Comparison of ENCODE assay signal across 18 mouse cellular contexts in genomic region chr7:130819624-130820023, GRCm38 (mm10). TPM values are rescaled to one million over a fixed set of nuclear protein-coding genes. Genes with fewer than 3 reads are reported as not detected.
DNase-seq lines count a peak whose midpoint lies in the region; ATAC-seq and TF ChIP-seq lines count a peak whose summit lies in the region.
"Had no signal": no experiment of that assay in that cellular context is flagged by ENCODE, and none has a peak within 500 bp of the region (broad histone marks: within the 10 kb centered on the region; RNA-seq: fewer than 3 reads in every experiment).

No protein-coding gene starts in this region.

- no peak for TF ChIP-seq CTCF in left cerebral cortex, adult 2 months (IDR thresholded peaks at IDR 0.05)
- no peak for TF ChIP-seq CTCF in Patski (IDR thresholded peaks at IDR 0.05)

- H3K9ac ChIP-seq in forebrain, embryonic 14.5 days (ENCODE audit: low read length), result no peak overlapping the region
- no peak overlapping the region for H3K9ac ChIP-seq in forebrain, embryonic 16.5 days (replicated peaks; ENCODE audit: low read depth, low read length)
- H3K9ac ChIP-seq: lung, embryonic 14.5 days had no signal

- no peak overlapping the region for H3K27ac ChIP-seq in forebrain, embryonic 14.5 days (ENCODE audit: low read depth, low read length)
- no peak overlapping the region for H3K27ac ChIP-seq in forebrain, embryonic 16.5 days (ENCODE audit: low read length)
- no peak overlapping the region for H3K27ac ChIP-seq in left cerebral cortex, adult 2 months
- H3K27ac ChIP-seq: kidney, postnatal 0 days had no signal

- CTCF ChIA-PET in Patski (lab: Charles Lee), result interaction anchor here (1.7 kb wide), 1 partner anchor 96 kb away, joined by 3 read pairs; no protein-coding TSS in a partner anchor

- no peak overlapping the region for H3K4me3 ChIP-seq in forebrain, embryonic 14.5 days (ENCODE audit: low read depth, low read length)
- no peak overlapping the region for H3K4me3 ChIP-seq in forebrain, embryonic 16.5 days (replicated peaks; ENCODE audit: low read length)
- no peak overlapping the region for H3K4me3 ChIP-seq in left cerebral cortex, adult 2 months

- intact Hi-C loops in left cerebral cortex, adult 2 months (cut with DNase I), result loop anchor here (10.0 kb wide), 1 partner anchor 235 kb away; no protein-coding TSS in a partner anchor

- WGBS in forebrain, embryonic 14.5 days, result 73% methylated on average over 10 of the region's 10 CpGs
- WGBS in forebrain, embryonic 16.5 days, result 59% methylated on average over 10 of the region's 10 CpGs

- H3K4me2 ChIP-seq in forebrain, embryonic 14.5 days (ENCODE audit: low read length), result no peak overlapping the region
- no peak overlapping the region for H3K4me2 ChIP-seq in forebrain, embryonic 16.5 days (ENCODE audit: low read length)
- H3K4me2 ChIP-seq: lung, embryonic 14.5 days had no signal

- POLR2A ChIA-PET in Patski (lab: Charles Lee), result interaction anchor here (1.5 kb wide), 1 partner anchor 12 kb away, joined by 5 read pairs; no protein-coding TSS in a partner anchor

- no peak for ATAC-seq in forebrain, embryonic 14.5 days
- no peak for ATAC-seq in forebrain, embryonic 16.5 days
- ATAC-seq in Patski, result peak; percentile 47

- no peaks in the 10 kb centered on the region for H3K9me3 ChIP-seq in forebrain, embryonic 14.5 days (replicated peaks; ENCODE audit: control insufficient read depth, low read length)
- no peaks in the 10 kb centered on the region for H3K9me3 ChIP-seq in forebrain, embryonic 16.5 days (ENCODE audit: control insufficient read depth, low read length)

- no peaks in the 10 kb centered on the region for H3K36me3 ChIP-seq in forebrain, embryonic 14.5 days (ENCODE audit: control insufficient read depth, insufficient read depth, low read length)
- H3K36me3 ChIP-seq in forebrain, embryonic 16.5 days (ENCODE audit: control insufficient read depth, insufficient read depth), result no peaks in the 10 kb centered on the region

- DNase-seq in forebrain, embryonic 14.5 days (ENCODE audit: low spot score), result peak; percentile 12
- peak; percentile 72 for DNase-seq in left cerebral cortex, adult 11 months (ENCODE audit: low spot score)
- DNase-seq in left cerebral cortex, adult 2 months (ENCODE audit: extremely low spot score in 1 of 2, low spot score in 2 of 2), result no peak
- no peak for DNase-seq in Patski (ENCODE audit: low read depth, low spot score)
- DNase-seq in skeletal muscle tissue, adult 2 months (ENCODE audit: low read depth, low spot score), result peak; percentile 18
- DNase-seq in spleen, postnatal 4 days (ENCODE audit: low spot score in 2 of 2), result no peak
- DNase-seq in kidney, postnatal 4 days, result no peak
- DNase-seq: B cell, adult 2 months; cerebellum, postnatal 14 days; heart, postnatal 4 days; lung, embryonic 14.5 days; thymus, adult 18-20 months had no signal

- no peaks in the 10 kb centered on the region for H3K4me1 ChIP-seq in forebrain, embryonic 14.5 days (ENCODE audit: control insufficient read depth, insufficient read depth, low read length)
- H3K4me1 ChIP-seq in forebrain, embryonic 16.5 days (replicated peaks; ENCODE audit: control insufficient read depth, insufficient read depth, low read length), result 0 out of 2 replicates have a peak, but pooled peaks cover 3% of the 10 kb centered on the region

- in situ Hi-C loops in Patski (cut with MboI; ENCODE audit: low pct_unique_long_range_greater_than_20kb), result loop anchor here (10.0 kb wide), 1 partner anchor 45 kb away; the partner anchor contains the start of gene Btbd16

- H3K27me3 ChIP-seq in forebrain, embryonic 14.5 days (replicated peaks; ENCODE audit: control insufficient read depth, insufficient read depth, low read length), result no peaks in the 10 kb centered on the region
- no peaks in the 10 kb centered on the region for H3K27me3 ChIP-seq in forebrain, embryonic 16.5 days (replicated peaks; ENCODE audit: control insufficient read depth, insufficient read depth, low read length)
- no peaks in the 10 kb centered on the region for H3K27me3 ChIP-seq in Patski

RNA-seq across cellular contexts. Expression of gene Btbd16, which starts 45.8 kb away (rescaled TPM):
- polyA plus RNA-seq in forebrain, embryonic 14.5 days (2014; fragmentation: Nextera tagmentation; extraction: Ambion mirVana), result not detected in 2 replicates
- polyA plus RNA-seq in forebrain, embryonic 16.5 days (2015; fragmentation: Nextera tagmentation; extraction: Ambion mirVana), result not detected in 2 replicates
- under 1 TPM; 0.23 to 0.56 TPM for total RNA-seq in left cerebral cortex, adult 2 months (2021)
- polyA plus RNA-seq in Patski (2021), result 0.08 TPM
- total RNA-seq: heart, adult 8-10 months; liver, adult 2 months; neutrophil, adult 5-6 weeks had no signal
- polyA plus RNA-seq: embryonic facial prominence, embryonic 11.5 days; kidney, postnatal 0 days; lung, embryonic 14.5 days had no signal

RNA-seq across cellular contexts. Expression of gene Plekha1, which starts 45.9 kb away (rescaled TPM):
- 30.6 and 43.9 TPM in 2 replicates for polyA plus RNA-seq in forebrain, embryonic 14.5 days (2014; fragmentation: Nextera tagmentation; extraction: Ambion mirVana)
- 57.1 and 58.9 TPM in 2 replicates for polyA plus RNA-seq in forebrain, embryonic 16.5 days (2015; fragmentation: Nextera tagmentation; extraction: Ambion mirVana)
- 10 to 100 TPM; 95.9 to 98.5 TPM for total RNA-seq in left cerebral cortex, adult 2 months (2021)
- 90.0 TPM for polyA plus RNA-seq in Patski (2021)

Comparison
In these comparisons a context has a peak if more than half of its experiments do, and no peak if none do; other contexts are left out.
1. DNase-seq: peak in forebrain, embryonic 14.5 days (single experiment), left cerebral cortex, adult 11 months (single experiment) and skeletal muscle tissue, adult 2 months (single experiment); none in left cerebral cortex, adult 2 months (0 of 2), Patski (single experiment), spleen, postnatal 4 days (0 of 2) and kidney, postnatal 4 days (0 of 2).